Mouse (Mus musculus) intestine, embryonic 15.5 days (tissue): ENCODE measurements at regions not wholly inside any gene's neighbourhood (a gene's known extent, or its start where the extent isn't known, plus 50 kb on each side); places are given as distances from the start of the nearest gene placed in this dataset.
"Not testable (repeated sequence)": the region's sequence is repeated elsewhere in the genome, so short reads cannot be mapped to it uniquely, and the experiment has no call there.

Source experiments
- ATAC-seq: fragments of 200-750 bp; cut with Nextera tagmentation; 2 replicates; pipeline ENCODE4 v1.8.0; 2017; ENCODE audit warnings: moderate TSS enrichment, moderate library complexity
- H3K27ac ChIP-seq: fragments of 300-500 bp; sonication (generic); 2 replicates; pipeline ENCODE4 v1.5.1; 2015; ENCODE audit warnings: mild to moderate bottlenecking, inconsistent platforms
- H3K27me3 ChIP-seq: fragments of 300-500 bp; sonication (generic); replicated peaks from 2 replicates; pipeline ENCODE4 v1.6.1; 2015; ENCODE audit warnings: inconsistent platforms
- H3K36me3 ChIP-seq: fragments of 300-500 bp; sonication (generic); 2 replicates; pipeline ENCODE4 v1.6.1; 2015; ENCODE audit warnings: inconsistent platforms
- H3K4me1 ChIP-seq: fragments of 300-500 bp; sonication (generic); replicated peaks from 2 replicates; pipeline ENCODE4 v1.6.1; 2015; ENCODE audit warnings: inconsistent platforms
- H3K4me2 ChIP-seq: fragments of 300-500 bp; sonication (generic); replicated peaks from 2 replicates; pipeline ENCODE4 v1.6.1; 2015; ENCODE audit warnings: mild to moderate bottlenecking, inconsistent platforms
- H3K4me3 ChIP-seq: fragments of 300-500 bp; sonication (generic); replicated peaks from 2 replicates; pipeline ENCODE4 v1.5.1; 2015; ENCODE audit warnings: inconsistent platforms
- H3K9ac ChIP-seq: fragments of 300-500 bp; sonication (generic); 2 replicates; pipeline ENCODE4 v1.6.1; 2015; ENCODE audit warnings: inconsistent platforms
- H3K9me3 ChIP-seq: fragments of 300-500 bp; sonication (generic); 2 replicates; pipeline ENCODE4 v1.6.1; 2016; ENCODE audit warnings: inconsistent platforms
- whole genome bisulfite sequencing: fragments of 180-500 bp; shearing (Covaris S2); methylation state at CpG from one replicate; pipeline ENCODE4 v1.1.7; 2015; 5-methylcytosine and 5-hydroxymethylcytosine counted together

DNA sequence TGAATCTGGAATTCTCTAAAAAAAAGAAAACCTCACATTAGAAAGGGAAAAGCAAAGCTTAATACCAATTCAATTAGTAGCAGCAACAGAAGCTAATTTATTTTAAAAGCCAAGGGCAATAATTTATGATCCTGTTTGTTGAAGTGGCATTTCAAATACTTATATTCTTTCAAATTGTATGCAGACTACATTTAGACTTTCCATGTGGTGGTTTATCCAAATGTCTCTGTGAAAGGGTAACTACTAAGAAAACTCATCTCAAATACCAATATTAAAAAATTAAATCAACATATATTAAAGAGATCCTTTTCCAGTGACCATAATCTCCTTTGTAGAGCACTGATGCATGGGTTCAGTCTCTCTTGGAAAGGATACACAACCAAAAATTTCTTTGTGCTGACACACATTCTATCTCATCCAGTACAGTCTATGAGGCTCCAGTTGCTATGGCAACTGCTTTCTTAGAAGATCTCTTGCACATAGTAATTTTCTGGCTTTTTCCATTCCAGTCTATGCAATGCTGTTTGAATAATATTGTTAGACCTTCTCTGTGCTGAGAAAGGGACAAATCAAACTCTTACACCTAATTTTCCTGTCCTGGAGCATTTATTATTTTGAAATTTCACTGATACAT lies 102.3 kb upstream of the Ctso start:
- no peak for ATAC-seq
- H3K4me2 ChIP-seq, result no peak overlapping the region

DNA sequence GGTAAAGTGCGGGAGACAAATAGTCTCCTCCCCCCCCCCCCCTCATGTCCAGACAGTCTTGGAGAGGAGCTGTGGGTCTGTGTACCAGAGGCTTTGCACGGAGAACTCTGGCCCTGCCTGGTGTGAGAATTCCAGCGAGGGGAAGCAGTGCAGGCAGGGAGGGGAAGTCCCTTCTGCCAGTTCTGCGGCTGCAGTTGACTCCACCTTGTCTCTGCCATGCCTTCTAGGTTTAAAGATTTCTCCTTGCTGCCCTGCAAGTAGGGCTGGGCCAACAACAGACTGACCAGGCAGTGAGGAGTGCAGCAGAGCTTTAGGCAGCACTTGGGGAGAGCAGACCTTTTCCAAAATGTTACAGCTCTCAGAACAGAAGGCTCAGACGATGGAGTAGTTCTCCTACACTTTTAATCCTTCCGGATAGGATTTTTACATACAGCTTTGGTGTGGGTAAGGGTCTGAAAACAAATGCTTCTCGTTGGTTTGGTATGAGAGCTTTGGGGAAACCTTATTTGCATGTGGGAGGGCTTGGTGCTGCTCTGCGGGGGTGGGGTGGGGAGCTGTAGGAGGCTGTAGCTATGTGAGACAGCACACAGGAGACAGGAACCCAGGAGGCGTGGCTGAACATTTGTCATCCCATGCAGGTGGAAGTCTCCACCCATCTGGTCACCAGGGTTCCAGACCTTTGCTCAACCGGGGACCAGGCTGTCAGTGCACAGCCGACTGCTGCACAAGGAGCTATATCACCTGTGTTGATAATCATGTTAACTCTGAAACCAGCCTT lies 96.8 kb upstream of the Ctso start:
- H3K36me3 ChIP-seq, result no peaks in the 10 kb centered on the region
- peak overlapping the region; percentile 51; the same call in 1 of the 2 replicates for H3K27ac ChIP-seq
- H3K4me3 ChIP-seq, result no peak overlapping the region; the same call in 1 of the 2 replicates
- peak overlapping the region; percentile 55 for H3K4me2 ChIP-seq
- ATAC-seq, result peak; percentile 96
- H3K9ac ChIP-seq, result no peak overlapping the region
- WGBS, result 4% methylated on average over 11 of the region's 11 CpGs
- H3K9me3 ChIP-seq, result no peaks in the 10 kb centered on the region
- H3K27me3 ChIP-seq, result no peaks in the 10 kb centered on the region
- H3K4me1 ChIP-seq, result peaks cover 5% of the 10 kb centered on the region; the same call in 1 of the 2 replicates

More for the DNA sequence above, 102.3 kb upstream of the Ctso start:
- H3K4me3 ChIP-seq, result no peak overlapping the region
- H3K27me3 ChIP-seq, result no peaks in the 10 kb centered on the region
- H3K9me3 ChIP-seq, result no peaks in the 10 kb centered on the region
- H3K4me1 ChIP-seq, result no peaks in the 10 kb centered on the region
- no peaks in the 10 kb centered on the region for H3K36me3 ChIP-seq
- H3K9ac ChIP-seq, result no peak overlapping the region
- H3K27ac ChIP-seq, result no peak overlapping the region

DNA sequence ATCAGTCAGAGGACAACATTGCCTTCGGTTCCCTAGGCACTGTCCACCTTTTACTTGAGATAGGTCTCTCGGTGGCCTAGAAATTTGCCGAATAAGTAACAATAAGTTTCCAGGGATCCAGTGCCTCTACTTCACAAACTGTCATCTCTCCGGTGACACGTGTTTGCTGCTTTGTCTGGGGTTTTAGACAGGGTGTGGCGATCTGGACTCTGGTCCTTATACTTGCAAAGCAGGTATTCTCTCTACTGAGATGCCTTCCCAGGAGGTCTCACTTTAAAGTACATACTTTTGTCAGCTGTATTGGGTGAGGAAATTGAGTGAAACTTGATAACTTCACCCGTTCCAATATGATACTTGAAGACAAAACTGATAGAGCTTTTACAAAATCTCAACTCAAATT lies 95.9 kb upstream of the Ctso start:
- ATAC-seq, result peak; percentile 69
- Histone ChIP-seq H3K4me2 (0 out of 2 replicates have a peak overlapping the region, but pooled peaks have one; percentile 55), H3K9me3 (no peaks in the 10 kb centered on the region), H3K27ac (no peak overlapping the region), H3K27me3 (no peaks in the 10 kb centered on the region), H3K4me1 (peaks cover 5% of the 10 kb centered on the region; the same call in 1 of the 2 replicates), H3K9ac (no peak overlapping the region), H3K4me3 (no peak overlapping the region), H3K36me3 (no peaks in the 10 kb centered on the region)
- 71% methylated on average over 7 of the region's 7 CpGs for WGBS

GRCm38 (mm10) chr3:81838121-81838520 lies 94.3 kb upstream of the Ctso start:
- H3K27ac ChIP-seq, H3K9ac ChIP-seq, H3K36me3 ChIP-seq, H3K27me3 ChIP-seq, H3K4me3 ChIP-seq, H3K9me3 ChIP-seq, H3K4me1 ChIP-seq, H3K4me2 ChIP-seq, ATAC-seq: not testable (repeated sequence)
- WGBS, result 93% methylated on average over 9 of the region's 9 CpGs

DNA sequence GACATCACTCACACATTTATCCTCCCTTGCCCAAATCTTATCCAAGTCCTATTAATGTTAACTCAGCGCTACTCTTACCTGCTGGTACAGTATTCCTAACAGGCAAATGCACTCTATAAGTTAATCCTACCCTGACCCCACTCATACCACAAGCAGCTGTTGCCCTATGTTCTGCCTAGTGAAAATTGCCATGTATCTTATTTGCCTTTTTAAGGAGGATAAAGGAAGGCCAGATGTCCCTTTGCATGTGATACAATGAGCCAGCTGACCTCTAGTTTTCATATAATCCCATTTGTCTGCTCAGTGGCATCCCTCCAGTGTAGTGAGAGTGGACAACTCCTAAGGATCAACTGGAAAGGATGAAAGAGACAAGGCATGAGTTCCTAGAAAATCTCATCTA lies 67.9 kb upstream of the Ctso start:
- H3K4me2 ChIP-seq, result no peak overlapping the region
- H3K4me3 ChIP-seq, result no peak overlapping the region
- no peak overlapping the region for H3K27ac ChIP-seq
- H3K4me1 ChIP-seq, result no peaks in the 10 kb centered on the region
- H3K9ac ChIP-seq, result no peak overlapping the region
- 87% methylated on average over 1 of the region's 1 CpGs for WGBS
- H3K36me3 ChIP-seq, result no peaks in the 10 kb centered on the region
- H3K27me3 ChIP-seq, result no peaks in the 10 kb centered on the region
- no peak for ATAC-seq
- H3K9me3 ChIP-seq, result no peaks in the 10 kb centered on the region
